Mouse (Mus musculus): Measurements from ENCODE around the gene Nme8. TPM values are rescaled to one million over a fixed set of nuclear protein-coding genes. Genes with fewer than 3 reads are reported as not detected.
A peak's percentile ranks its signal among the peaks of the same experiment; 100 is the strongest.

The Nme8 gene
- total RNA-seq, 1 experiment: not detected

DNA sequence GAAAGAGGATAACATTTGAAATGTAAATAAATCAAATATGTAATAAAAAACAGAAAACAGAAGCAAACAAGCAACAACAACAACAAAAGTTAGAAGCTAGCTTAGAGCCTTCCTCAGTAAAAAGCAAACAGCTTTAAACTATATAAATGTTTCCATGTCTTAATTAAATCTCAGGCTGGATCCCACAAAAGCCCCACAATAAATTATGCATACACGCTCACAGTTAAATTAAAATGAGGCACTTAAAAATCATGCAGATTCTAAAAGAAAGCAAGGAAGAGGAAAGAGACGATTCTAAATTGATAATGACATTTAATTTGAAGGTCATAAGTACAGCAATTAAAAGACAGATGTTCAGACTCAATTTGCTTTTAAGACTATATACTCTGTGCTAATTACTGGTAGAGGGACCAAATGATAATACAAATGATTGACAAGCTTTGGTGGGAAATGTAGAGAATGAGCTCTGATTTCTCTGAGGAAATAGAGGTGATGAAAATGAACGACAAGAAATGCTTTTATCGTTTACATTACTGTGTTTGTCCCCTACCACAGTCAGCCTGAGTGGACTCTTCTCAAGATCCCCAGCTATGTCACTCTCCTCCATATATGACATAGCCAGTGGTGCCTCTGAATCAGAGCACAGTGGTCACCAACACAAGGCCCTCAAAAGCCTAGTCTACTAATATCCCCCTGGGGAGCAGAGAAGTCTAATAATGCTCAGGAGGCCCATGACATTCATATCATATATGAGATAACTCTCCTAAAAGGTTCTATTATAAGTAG, 29.0 kb downstream of the Nme8 start:
- DNase-seq (ENCODE audit: low read depth, low spot score): no peak
- Histone ChIP-seq H3K4me3 (ENCODE audit: insufficient read depth in 1 of 2, low read depth in 1 of 2, low read length in 2 of 2, poor library complexity in 1 of 2, severe bottlenecking in 1 of 2) (no peak overlapping the region), H3K9ac (ENCODE audit: insufficient read depth, low read depth, low read length, poor library complexity, severe bottlenecking) (no peak overlapping the region), H3K36me3 (ENCODE audit: control insufficient read depth, insufficient read depth, low read length, poor library complexity, severe bottlenecking) (no peaks in the 10 kb centered on the region), H3K4me1 (ENCODE audit: control insufficient read depth in 2 of 2, insufficient read depth in 2 of 2, low read length in 2 of 2, poor library complexity in 1 of 2) (no peaks in the 10 kb centered on the region), H3K27ac (ENCODE audit: insufficient read depth, low read depth, low read length, poor library complexity, severe bottlenecking) (no peak overlapping the region), H3K9me3 (ENCODE audit: control insufficient read depth, insufficient read depth, low read depth, low read length) (no peaks in the 10 kb centered on the region)
- in situ Hi-C loops (cut with MboI; ENCODE audit: low sequenced_read_pairs in 2 of 2, unreplicated experiment in 2 of 2): no loop called here
- TF ChIP-seq CHD2 (IDR thresholded peaks at IDR 0.05; ENCODE audit: low read depth, low read length): no peak
- no peak for TF ChIP-seq HCFC1 (IDR thresholded peaks at IDR 0.05; ENCODE audit: borderline replicate concordance, insufficient read depth, low read length)
- no peak for TF ChIP-seq ZNF384 (IDR thresholded peaks at IDR 0.05; ENCODE audit: low read depth, low read length)
- TF ChIP-seq ZC3H11A (IDR thresholded peaks at IDR 0.05; ENCODE audit: borderline replicate concordance, low read depth, low read length): no peak
- TF ChIP-seq MAFK (IDR thresholded peaks at IDR 0.05; ENCODE audit: insufficient read depth, low read depth, low read length): no peak

DNA sequence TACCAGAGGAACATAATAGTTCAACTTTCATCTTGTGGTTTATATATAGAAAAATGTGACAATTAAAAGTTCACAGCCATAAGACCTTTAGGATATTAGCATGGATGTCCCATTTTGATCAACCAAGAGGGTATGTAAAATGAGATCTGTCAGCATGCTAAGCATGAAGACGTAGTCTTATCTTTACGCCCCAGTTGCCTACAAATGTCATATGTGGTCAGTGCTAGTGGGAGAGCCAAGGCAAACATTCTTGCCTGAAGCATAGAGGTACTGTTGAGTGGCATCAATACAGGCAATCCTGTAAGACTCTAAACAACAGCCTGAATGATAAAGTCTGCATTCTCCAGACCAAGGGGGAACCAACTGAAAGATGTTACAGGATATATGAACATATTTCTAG, 45.2 kb downstream of the Nme8 start:
- TF ChIP-seq ZNF384 (IDR thresholded peaks at IDR 0.05; ENCODE audit: low read depth, low read length) (no peak), ZC3H11A (IDR thresholded peaks at IDR 0.05; ENCODE audit: borderline replicate concordance, low read depth, low read length) (no peak), MAFK (IDR thresholded peaks at IDR 0.05; ENCODE audit: insufficient read depth, low read depth, low read length) (no peak), CHD2 (IDR thresholded peaks at IDR 0.05; ENCODE audit: low read depth, low read length) (no peak), HCFC1 (IDR thresholded peaks at IDR 0.05; ENCODE audit: borderline replicate concordance, insufficient read depth, low read length) (no peak)
- Histone ChIP-seq H3K36me3 (ENCODE audit: control insufficient read depth, insufficient read depth, low read length, poor library complexity, severe bottlenecking) (no peaks in the 10 kb centered on the region), H3K9ac (ENCODE audit: insufficient read depth, low read depth, low read length, poor library complexity, severe bottlenecking) (no peak overlapping the region), H3K9me3 (ENCODE audit: control insufficient read depth, insufficient read depth, low read depth, low read length) (no peaks in the 10 kb centered on the region), H3K4me1 (ENCODE audit: control insufficient read depth in 2 of 2, insufficient read depth in 2 of 2, low read length in 2 of 2, poor library complexity in 1 of 2) (no peaks in the 10 kb centered on the region), H3K4me3 (ENCODE audit: insufficient read depth in 1 of 2, low read depth in 1 of 2, low read length in 2 of 2, poor library complexity in 1 of 2, severe bottlenecking in 1 of 2) (no peak overlapping the region), H3K27ac (ENCODE audit: insufficient read depth, low read depth, low read length, poor library complexity, severe bottlenecking) (no peak overlapping the region)
- in situ Hi-C loops (cut with MboI; ENCODE audit: low sequenced_read_pairs in 2 of 2, unreplicated experiment in 2 of 2): no loop called here
- DNase-seq (ENCODE audit: low read depth, low spot score): no peak

DNA sequence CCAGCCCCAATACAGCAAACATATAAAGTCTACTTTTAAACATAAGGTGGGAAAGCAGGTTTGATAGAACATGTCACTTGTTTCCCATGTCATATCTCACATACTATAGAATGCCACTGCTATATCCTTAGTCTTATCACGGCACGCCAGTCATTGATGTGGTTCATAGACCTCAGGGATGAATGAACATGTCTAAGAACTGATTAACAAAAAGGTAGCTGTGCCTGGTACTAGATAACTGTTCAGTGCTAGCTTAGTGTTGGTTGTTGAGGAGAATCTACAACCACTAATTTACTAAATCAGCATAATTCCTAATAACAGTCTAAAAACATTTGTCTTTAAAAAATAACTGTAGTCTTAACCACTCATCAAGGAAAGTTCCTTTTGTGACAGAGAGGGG, 47.8 kb downstream of the Nme8 start:
- Histone ChIP-seq H3K9ac (ENCODE audit: insufficient read depth, low read depth, low read length, poor library complexity, severe bottlenecking) (no peak overlapping the region), H3K27ac (ENCODE audit: insufficient read depth, low read depth, low read length, poor library complexity, severe bottlenecking) (no peak overlapping the region), H3K4me1 (ENCODE audit: control insufficient read depth in 2 of 2, insufficient read depth in 2 of 2, low read length in 2 of 2, poor library complexity in 1 of 2) (no peaks in the 10 kb centered on the region), H3K4me3 (ENCODE audit: insufficient read depth in 1 of 2, low read depth in 1 of 2, low read length in 2 of 2, poor library complexity in 1 of 2, severe bottlenecking in 1 of 2) (no peak overlapping the region), H3K36me3 (ENCODE audit: control insufficient read depth, insufficient read depth, low read length, poor library complexity, severe bottlenecking) (no peaks in the 10 kb centered on the region), H3K9me3 (ENCODE audit: control insufficient read depth, insufficient read depth, low read depth, low read length) (no peaks in the 10 kb centered on the region)
- TF ChIP-seq ZNF384 (IDR thresholded peaks at IDR 0.05; ENCODE audit: low read depth, low read length): no peak
- TF ChIP-seq ZC3H11A (IDR thresholded peaks at IDR 0.05; ENCODE audit: borderline replicate concordance, low read depth, low read length): no peak
- TF ChIP-seq MAFK (IDR thresholded peaks at IDR 0.05; ENCODE audit: insufficient read depth, low read depth, low read length): no peak
- TF ChIP-seq CHD2 (IDR thresholded peaks at IDR 0.05; ENCODE audit: low read depth, low read length): no peak
- TF ChIP-seq HCFC1 (IDR thresholded peaks at IDR 0.05; ENCODE audit: borderline replicate concordance, insufficient read depth, low read length): no peak
- in situ Hi-C loops (cut with MboI; ENCODE audit: low sequenced_read_pairs in 2 of 2, unreplicated experiment in 2 of 2): loop anchor here (25.0 kb wide), 1 partner anchor 288 kb away; no protein-coding TSS in a partner anchor
- no peak for DNase-seq (ENCODE audit: low read depth, low spot score)

DNA sequence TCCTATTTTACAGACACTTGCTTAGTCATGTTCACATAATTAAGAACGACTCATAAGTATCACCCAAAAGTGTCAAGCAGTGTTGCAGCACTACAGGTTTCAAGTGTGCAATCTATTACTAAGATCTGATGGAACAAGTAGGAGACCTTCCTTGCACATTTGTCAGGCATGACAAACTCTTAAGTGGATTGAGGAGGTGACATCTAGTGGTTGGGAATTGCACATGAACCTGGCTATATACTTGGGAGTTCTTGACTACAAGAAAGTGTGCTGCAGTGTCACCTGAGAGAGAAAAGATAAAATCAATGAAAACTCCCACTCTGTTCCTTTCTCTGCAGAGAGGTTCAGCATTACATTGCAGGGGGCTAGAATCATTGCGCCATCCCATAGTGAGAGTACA, 53.4 kb downstream of the Nme8 start:
- in situ Hi-C loops (cut with MboI; ENCODE audit: low sequenced_read_pairs in 2 of 2, unreplicated experiment in 2 of 2): loop anchor here (25.0 kb wide), 1 partner anchor 282 kb away; no protein-coding TSS in a partner anchor
- no peaks in the 10 kb centered on the region for H3K36me3 ChIP-seq (ENCODE audit: control insufficient read depth, insufficient read depth, low read length, poor library complexity, severe bottlenecking)
- no peak overlapping the region for H3K27ac ChIP-seq (ENCODE audit: insufficient read depth, low read depth, low read length, poor library complexity, severe bottlenecking)
- DNase-seq (ENCODE audit: low read depth, low spot score): no peak
- no peak overlapping the region for H3K9ac ChIP-seq (ENCODE audit: insufficient read depth, low read depth, low read length, poor library complexity, severe bottlenecking)
- peak; percentile 54; the same call in 1 of the 2 replicates for TF ChIP-seq ZC3H11A (IDR thresholded peaks at IDR 0.05; ENCODE audit: borderline replicate concordance, low read depth, low read length)
- no peak for TF ChIP-seq HCFC1 (IDR thresholded peaks at IDR 0.05; ENCODE audit: borderline replicate concordance, insufficient read depth, low read length)
- no peak for TF ChIP-seq MAFK (IDR thresholded peaks at IDR 0.05; ENCODE audit: insufficient read depth, low read depth, low read length)
- TF ChIP-seq CHD2 (IDR thresholded peaks at IDR 0.05; ENCODE audit: low read depth, low read length): no peak
- no peak for TF ChIP-seq ZNF384 (IDR thresholded peaks at IDR 0.05; ENCODE audit: low read depth, low read length)
- H3K4me3 ChIP-seq (ENCODE audit: insufficient read depth in 1 of 2, low read depth in 1 of 2, low read length in 2 of 2, poor library complexity in 1 of 2, severe bottlenecking in 1 of 2): no peak overlapping the region
- no peaks in the 10 kb centered on the region for H3K9me3 ChIP-seq (ENCODE audit: control insufficient read depth, insufficient read depth, low read depth, low read length)
- no peaks in the 10 kb centered on the region for H3K4me1 ChIP-seq (ENCODE audit: control insufficient read depth in 2 of 2, insufficient read depth in 2 of 2, low read length in 2 of 2, poor library complexity in 1 of 2)
